Mouse (Mus musculus) heart, postnatal 0 days (tissue): ENCODE measurements at regions not wholly inside any gene's neighbourhood (a gene's known extent, or its start where the extent isn't known, plus 50 kb on each side); places are given as distances from the start of the nearest gene placed in this dataset.
A peak's percentile ranks its signal among the peaks of the same experiment; 100 is the strongest.

Experiments used
- ATAC-seq: fragments of 200-750 bp; cut with Nextera tagmentation; 2 replicates; pipeline ENCODE4 v1.8.0; 2017; ENCODE audit warnings: low read depth, moderate number of reproducible peaks, moderate library complexity; ENCODE audit not compliant: insufficient read depth
- DNase-seq: peaks from one replicate; pipeline ENCODE4 v3.0.0-alpha.2; 2016; ENCODE audit warnings: low spot score
- H3K27ac ChIP-seq: fragments of 300-500 bp; sonication (generic); 2 replicates; pipeline ENCODE4 v1.5.1; 2014; ENCODE audit warnings: low read depth, mild to moderate bottlenecking
- H3K27me3 ChIP-seq: fragments of 300-500 bp; sonication (generic); 2 replicates; pipeline ENCODE4 v1.6.1; 2014; ENCODE audit warnings: low read length, mixed read lengths; ENCODE audit not compliant: control insufficient read depth, insufficient read depth
- H3K36me3 ChIP-seq: fragments of 300-500 bp; sonication (generic); replicated peaks from 2 replicates; pipeline ENCODE4 v1.6.1; 2014; ENCODE audit warnings: low read length, mixed read lengths; ENCODE audit not compliant: control insufficient read depth, insufficient read depth
- H3K4me1 ChIP-seq: fragments of 300-500 bp; sonication (generic); 2 replicates; pipeline ENCODE4 v1.6.1; 2014; ENCODE audit warnings: antibody characterized with exemption; ENCODE audit not compliant: control insufficient read depth, insufficient read depth
- H3K4me2 ChIP-seq: fragments of 300-500 bp; sonication (generic); 2 replicates; pipeline ENCODE4 v1.6.1; 2014; ENCODE audit warnings: low read depth, mild to moderate bottlenecking, low read length, moderate library complexity
- H3K4me3 ChIP-seq: fragments of 300-500 bp; sonication (generic); 2 replicates; pipeline ENCODE4 v1.5.1; 2014; ENCODE audit warnings: low read depth, low read length
- H3K9ac ChIP-seq: fragments of 300-500 bp; sonication (generic); replicated peaks from 2 replicates; pipeline ENCODE4 v1.6.1; 2014; ENCODE audit warnings: low read depth, low read length, mixed read lengths
- H3K9me3 ChIP-seq: fragments of 300-500 bp; sonication (generic); replicated peaks from 2 replicates; pipeline ENCODE4 v1.6.1; 2016; ENCODE audit warnings: low read length; ENCODE audit not compliant: control insufficient read depth
- CTCF ChIP-seq: IDR thresholded peaks from 2 replicates; pipeline ENCODE4 v1.5.1; 2016; ENCODE audit warnings: antibody characterized with exemption, control low read depth, low read depth
- EP300 ChIP-seq: IDR thresholded peaks from 2 replicates; pipeline ENCODE4 v1.6.1; 2016; ENCODE audit warnings: antibody characterized with exemption, low read depth
- WGBS: fragments of 180-500 bp; shearing (Covaris S2); extraction: QIAGEN DNeasy Blood & Tissue Kit; methylation state at CpG from one replicate; pipeline ENCODE4 v1.1.7; 2014; 5-methylcytosine and 5-hydroxymethylcytosine counted together

- no peak overlapping the region for H3K4me2 ChIP-seq
- TF ChIP-seq CTCF (no peak), EP300 (no peak)
- DNase-seq (no peak), ATAC-seq (no peak)
- no peaks in the 10 kb centered on the region for H3K4me1 ChIP-seq
- H3K36me3 ChIP-seq = no peaks in the 10 kb centered on the region
- H3K27ac ChIP-seq = no peak overlapping the region
- WGBS = 64% methylated on average over 3 of the region's 3 CpGs
- H3K9me3 ChIP-seq = no peaks in the 10 kb centered on the region
- no peak overlapping the region for H3K4me3 ChIP-seq
- no peaks in the 10 kb centered on the region for H3K27me3 ChIP-seq
- no peak overlapping the region for H3K9ac ChIP-seq
Observed at GRCm38 (mm10) chr17:48672749-48673148, 218.0 kb downstream of the Unc5cl start.

- DNase-seq (no peak), ATAC-seq (no peak)
- Histone ChIP-seq H3K36me3 (no peaks in the 10 kb centered on the region), H3K9ac (no peak overlapping the region), H3K4me2 (no peak overlapping the region), H3K9me3 (no peaks in the 10 kb centered on the region), H3K4me3 (no peak overlapping the region), H3K27ac (no peak overlapping the region), H3K27me3 (no peaks in the 10 kb centered on the region), H3K4me1 (no peaks in the 10 kb centered on the region)
- 47% methylated on average over 12 of the region's 12 CpGs for WGBS
- no peak for TF ChIP-seq EP300
- no peak for TF ChIP-seq CTCF
Observed at GRCm38 (mm10) chr17:48678216-48678832, 223.6 kb downstream of the Unc5cl start.

- TF ChIP-seq EP300 = no peak
- no peak for TF ChIP-seq CTCF
- Histone ChIP-seq H3K4me3 (no peak overlapping the region), H3K27me3 (no peaks in the 10 kb centered on the region), H3K9me3 (no peaks in the 10 kb centered on the region), H3K9ac (no peak overlapping the region), H3K36me3 (no peaks in the 10 kb centered on the region), H3K4me2 (no peak overlapping the region), H3K27ac (no peak overlapping the region), H3K4me1 (no peaks in the 10 kb centered on the region)
- 77% methylated on average over 10 of the region's 10 CpGs for WGBS
- ATAC-seq = no peak
- DNase-seq = no peak
Observed at GRCm38 (mm10) chr17:48680331-48680730, 225.6 kb downstream of the Unc5cl start.

GRCm38 (mm10) chr17:48688944-48689343 is 234.2 kb downstream of the Unc5cl start:
- TF ChIP-seq EP300 (no peak), CTCF (no peak)
- no peaks in the 10 kb centered on the region for H3K4me1 ChIP-seq
- no peak overlapping the region for H3K9ac ChIP-seq
- no peak overlapping the region for H3K4me2 ChIP-seq
- H3K4me3 ChIP-seq = no peak overlapping the region
- ATAC-seq = no peak
- DNase-seq = no peak
- no peaks in the 10 kb centered on the region for H3K27me3 ChIP-seq
- no peaks in the 10 kb centered on the region for H3K9me3 ChIP-seq
- 44% methylated on average over 2 of the region's 2 CpGs for WGBS
- H3K36me3 ChIP-seq = no peaks in the 10 kb centered on the region
- no peak overlapping the region for H3K27ac ChIP-seq

GRCm38 (mm10) chr17:48698456-48698855 is 233.7 kb upstream of the Lrfn2 start:
- Histone ChIP-seq H3K36me3 (no peaks in the 10 kb centered on the region), H3K27me3 (0 out of 2 replicates have a peak, but pooled peaks cover 2% of the 10 kb centered on the region), H3K9me3 (no peaks in the 10 kb centered on the region), H3K4me3 (no peak overlapping the region), H3K4me1 (no peaks in the 10 kb centered on the region), H3K9ac (no peak overlapping the region), H3K4me2 (no peak overlapping the region), H3K27ac (no peak overlapping the region)
- no peak for TF ChIP-seq EP300
- no peak for TF ChIP-seq CTCF
- WGBS = 56% methylated on average over 5 of the region's 5 CpGs
- DNase-seq (no peak), ATAC-seq (no peak)

GRCm38 (mm10) chr17:48700591-48700990 is 231.6 kb upstream of the Lrfn2 start:
- DNase-seq = no peak
- Histone ChIP-seq H3K4me3 (no peak overlapping the region), H3K27me3 (0 out of 2 replicates have a peak, but pooled peaks cover 2% of the 10 kb centered on the region), H3K9me3 (no peaks in the 10 kb centered on the region), H3K4me2 (no peak overlapping the region), H3K4me1 (no peaks in the 10 kb centered on the region), H3K27ac (no peak overlapping the region), H3K36me3 (no peaks in the 10 kb centered on the region), H3K9ac (no peak overlapping the region)
- WGBS = 25% methylated on average over 10 of the region's 10 CpGs
- no peak for ATAC-seq
- TF ChIP-seq CTCF = peak; percentile 28
- TF ChIP-seq EP300 = no peak
